8 mouse cellular contexts compared by ENCODE assay signal in genomic region chr13:14039292-14039965, GRCm38 (mm10). TPM values are rescaled to one million over a fixed set of nuclear protein-coding genes. Genes with fewer than 3 reads are reported as not detected.
A peak's percentile ranks its signal among the peaks of the same experiment; 100 is the strongest.
DNase-seq lines count a peak whose midpoint lies in the region; ATAC-seq and TF ChIP-seq lines count a peak whose summit lies in the region.

Gene Tbce (minus strand): TSS chr13:14039638.

- H3K27me3 ChIP-seq in ES-Bruce4 (ENCODE audit: control insufficient read depth, insufficient read depth, low read length, poor library complexity, severe bottlenecking) = no peaks in the 10 kb centered on the region
- no peaks in the 10 kb centered on the region for H3K27me3 ChIP-seq in forebrain, embryonic 14.5 days (replicated peaks; ENCODE audit: control insufficient read depth, insufficient read depth, low read length)
- no peaks in the 10 kb centered on the region for H3K27me3 ChIP-seq in neural tube, embryonic 15.5 days (replicated peaks)

- peak within 1 kb of the TSS; percentile 67 for H3K9ac ChIP-seq in ES-Bruce4 (ENCODE audit: low read depth, poor library complexity, severe bottlenecking)
- H3K9ac ChIP-seq in forebrain, embryonic 14.5 days (ENCODE audit: low read length) = peak within 1 kb of the TSS; percentile 88
- H3K9ac ChIP-seq in neural tube, embryonic 15.5 days (replicated peaks) = peak within 1 kb of the TSS; percentile 86

- peak; percentile 64; the same call in 1 of the 2 replicates for TF ChIP-seq EP300 in ES-Bruce4 (IDR thresholded peaks at IDR 0.05; ENCODE audit: insufficient read depth, low read depth, low read length)

- H3K9me3 ChIP-seq in ES-Bruce4 (replicated peaks; ENCODE audit: control insufficient read depth, insufficient read depth, low read length, poor library complexity, severe bottlenecking) = no peaks in the 10 kb centered on the region
- H3K9me3 ChIP-seq in forebrain, embryonic 14.5 days (replicated peaks; ENCODE audit: control insufficient read depth, low read length) = no peaks in the 10 kb centered on the region
- H3K9me3 ChIP-seq in neural tube, embryonic 15.5 days (replicated peaks) = no peaks in the 10 kb centered on the region

- peak within 1 kb of the TSS; percentile 90 for H3K4me3 ChIP-seq in ES-Bruce4 (ENCODE audit: low read depth, low read length)
- peak within 1 kb of the TSS; percentile 64 for H3K4me3 ChIP-seq in forebrain, embryonic 14.5 days (ENCODE audit: low read depth, low read length)
- H3K4me3 ChIP-seq in neural tube, embryonic 15.5 days (replicated peaks) = peak within 1 kb of the TSS; percentile 68

- H3K4me1 ChIP-seq in ES-Bruce4 (ENCODE audit: control insufficient read depth, insufficient read depth, low read length) = no peaks in the 10 kb centered on the region
- peaks cover 6% of the 10 kb centered on the region; the same call in 1 of the 2 replicates for H3K4me1 ChIP-seq in forebrain, embryonic 14.5 days (ENCODE audit: control insufficient read depth, insufficient read depth, low read length)
- H3K4me1 ChIP-seq in neural tube, embryonic 15.5 days = peaks cover 22% of the 10 kb centered on the region

- intact Hi-C loops in heart, postnatal 14 days (cut with DNase I) = loop anchor here (2.0 to 10.0 kb wide), 2 partner anchors 23 to 135 kb away; partner anchors contain the start of genes Arid4b and Ggps1

- H3K36me3 ChIP-seq in ES-Bruce4 (ENCODE audit: control insufficient read depth, insufficient read depth, low read length, poor library complexity, severe bottlenecking) = no peaks in the 10 kb centered on the region
- no peaks in the 10 kb centered on the region for H3K36me3 ChIP-seq in forebrain, embryonic 14.5 days (ENCODE audit: control insufficient read depth, insufficient read depth, low read length)
- no peaks in the 10 kb centered on the region for H3K36me3 ChIP-seq in neural tube, embryonic 15.5 days

- peak within 1 kb of the TSS; percentile 79 for H3K27ac ChIP-seq in ES-Bruce4 (ENCODE audit: insufficient read depth, low read length)
- peak within 1 kb of the TSS; percentile 95 for H3K27ac ChIP-seq in forebrain, embryonic 14.5 days (ENCODE audit: low read depth, low read length)
- peak within 1 kb of the TSS; percentile 98 for H3K27ac ChIP-seq in neural tube, embryonic 15.5 days (replicated peaks)

- WGBS in forebrain, embryonic 14.5 days = under 1% methylated on average over 35 of the region's 35 CpGs
- under 1% methylated on average over 35 of the region's 35 CpGs for WGBS in neural tube, embryonic 15.5 days

- peak; percentile 98 for ATAC-seq in cerebellum, adult (ENCODE audit: insufficient number of reproducible peaks, low FRiP score, low TSS enrichment)
- ATAC-seq in forebrain, embryonic 14.5 days = peak; percentile 98
- peak; percentile 98 for ATAC-seq in neural tube, embryonic 15.5 days (ENCODE audit: low FRiP score)

- peak; percentile 67 for TF ChIP-seq POLR2A in ES-Bruce4 (IDR thresholded peaks at IDR 0.05; ENCODE audit: insufficient read depth, low read length)

- peak; percentile 97 for DNase-seq in forebrain, embryonic 14.5 days (ENCODE audit: low spot score)
- DNase-seq in heart, postnatal 14 days = peak; percentile 91 to 92
- peak; percentile 91 for DNase-seq in layer of hippocampus, adult 11-12 months (ENCODE audit: low spot score)
- peak; percentile 89 to 91 for DNase-seq in lung, adult 18-20 months
- peak; percentile 87 for DNase-seq in testis, postnatal 14 days (ENCODE audit: low spot score)

- TF ChIP-seq CTCF in ES-Bruce4 (IDR thresholded peaks at IDR 0.05; ENCODE audit: low read depth, low read length) = no peak

- peak within 1 kb of the TSS; percentile 79 for H3K4me2 ChIP-seq in forebrain, embryonic 14.5 days (ENCODE audit: low read length)
- peak within 1 kb of the TSS; percentile 80 for H3K4me2 ChIP-seq in neural tube, embryonic 15.5 days

RNA-seq across cellular contexts. Expression of gene Tbce, which starts in this region (rescaled TPM):
- 65.8 and 75.1 TPM in 2 replicates for polyA plus RNA-seq in ES-Bruce4 (2011; ENCODE audit: insufficient read depth, insufficient read length, low read depth, missing spikeins)
- polyA plus RNA-seq in forebrain, embryonic 14.5 days (2014; fragmentation: Nextera tagmentation; extraction: Ambion mirVana) = 97.3 and 107 TPM in 2 replicates
- 10 to 100 TPM; 20.0 to 20.1 TPM for total RNA-seq in heart, postnatal 14 days (2021)
- polyA plus RNA-seq in neural tube, embryonic 15.5 days (2015; fragmentation: Nextera tagmentation; extraction: Ambion mirVana) = 94.8 and 112 TPM in 2 replicates

Comparison
In these comparisons a context has a peak if more than half of its experiments do, and no peak if none do; other contexts are left out.
1. Peak in every context shown above with its lines: DNase-seq, ATAC-seq, H3K4me3 ChIP-seq and H3K27ac ChIP-seq.